Mouse (Mus musculus): ENCODE data around the gene Gm47189. TPM values are rescaled to one million over a fixed set of nuclear protein-coding genes. Genes with fewer than 3 reads are reported as not detected.
"Not testable (repeated sequence)": the region's sequence is repeated elsewhere in the genome, so short reads cannot be mapped to it uniquely, and the experiment has no call there.

Gm47189 gene
- total RNA-seq (2015; ENCODE audit: low replicate concordance) (not detected in 2 replicates), total RNA-seq (2017; ENCODE audit: low replicate concordance) (not detected in 2 replicates)

- not testable (repeated sequence) for ATAC-seq (replicated peaks; ENCODE audit: low FRiP score, poor library complexity, severe bottlenecking)
These were observed at the start of gene Gm47189 for GRCm38 (mm10) chr14:41772341-41772740. Gene Gm47189 (minus strand): TSS chr14:41772441.

- not testable (repeated sequence) for ATAC-seq (replicated peaks; ENCODE audit: low FRiP score, poor library complexity, severe bottlenecking)
These were observed 16.3 kb downstream of the Gm47189 start for GRCm38 (mm10) chr14:41755931-41756330.

GRCm38 (mm10) chr14:41750514-41750913 is 21.7 kb downstream of the Gm47189 start, which contains the start of gene Gm7929:
Gene Gm7929 (minus strand): TSS chr14:41750614.
- ATAC-seq (replicated peaks; ENCODE audit: low FRiP score, poor library complexity, severe bottlenecking) = not testable (repeated sequence)

- not testable (repeated sequence) for ATAC-seq (replicated peaks; ENCODE audit: low FRiP score, poor library complexity, severe bottlenecking)
These were observed 48.8 kb downstream of the Gm47189 start for GRCm38 (mm10) chr14:41723437-41723836.

- not testable (repeated sequence) for ATAC-seq (replicated peaks; ENCODE audit: low FRiP score, poor library complexity, severe bottlenecking)
These were observed 55.1 kb downstream of the Gm47189 start for GRCm38 (mm10) chr14:41717180-41717579.

Other genes with a start within 250 kb of the Gm47189 start
- gene Gm7970, start 216.9 kb downstream of the Gm47189 start, total RNA-seq (2015; ENCODE audit: low replicate concordance) = not detected in 2 replicates
- gene Gm7970, start 216.9 kb downstream of the Gm47189 start, total RNA-seq (2017; ENCODE audit: low replicate concordance) = not detected in 2 replicates
- gene 1700049E17Rik2, start 199.2 kb downstream of the Gm47189 start, total RNA-seq (2015; ENCODE audit: low replicate concordance) = not detected in 2 replicates
- not detected in 2 replicates for gene 1700049E17Rik2, start 199.2 kb downstream of the Gm47189 start, total RNA-seq (2017; ENCODE audit: low replicate concordance)
- not detected in 2 replicates for gene Gm3072, start 147.8 kb downstream of the Gm47189 start, total RNA-seq (2015; ENCODE audit: low replicate concordance)
- not detected in 2 replicates for gene Gm3072, start 147.8 kb downstream of the Gm47189 start, total RNA-seq (2017; ENCODE audit: low replicate concordance)
- gene Gm3676, start 126.0 kb downstream of the Gm47189 start, total RNA-seq (2015; ENCODE audit: low replicate concordance) = not detected in 2 replicates
- not detected in 2 replicates for gene Gm3676, start 126.0 kb downstream of the Gm47189 start, total RNA-seq (2017; ENCODE audit: low replicate concordance)
- not detected in 2 replicates for gene Gm8068, start 70.6 kb downstream of the Gm47189 start, total RNA-seq (2015; ENCODE audit: low replicate concordance)
- gene Gm8068, start 70.6 kb downstream of the Gm47189 start, total RNA-seq (2017; ENCODE audit: low replicate concordance) = not detected in 2 replicates
- gene Gm7929, start 21.8 kb downstream of the Gm47189 start, total RNA-seq (2015; ENCODE audit: low replicate concordance) = not detected in 2 replicates
- not detected in 2 replicates for gene Gm7929, start 21.8 kb downstream of the Gm47189 start, total RNA-seq (2017; ENCODE audit: low replicate concordance)
- not detected in 2 replicates for gene Gm7980, start 134.8 kb upstream of the Gm47189 start, total RNA-seq (2015; ENCODE audit: low replicate concordance)
- not detected in 2 replicates for gene Gm7980, start 134.8 kb upstream of the Gm47189 start, total RNA-seq (2017; ENCODE audit: low replicate concordance)
- not detected in 2 replicates for gene 1700049E17Rik1, start 152.5 kb upstream of the Gm47189 start, total RNA-seq (2015; ENCODE audit: low replicate concordance)
- gene 1700049E17Rik1, start 152.5 kb upstream of the Gm47189 start, total RNA-seq (2017; ENCODE audit: low replicate concordance) = not detected in 2 replicates
- gene 1700024B05Rik, start 171.6 kb upstream of the Gm47189 start, total RNA-seq (2015; ENCODE audit: low replicate concordance) = not detected in 2 replicates
- not detected in 2 replicates for gene 1700024B05Rik, start 171.6 kb upstream of the Gm47189 start, total RNA-seq (2017; ENCODE audit: low replicate concordance)
- not detected in 2 replicates for gene Gm6401, start 195.5 kb upstream of the Gm47189 start, total RNA-seq (2015; ENCODE audit: low replicate concordance)
- gene Gm6401, start 195.5 kb upstream of the Gm47189 start, total RNA-seq (2017; ENCODE audit: low replicate concordance) = not detected in 2 replicates
- not detected in 2 replicates for gene Gm3543, start 210.9 kb upstream of the Gm47189 start, total RNA-seq (2015; ENCODE audit: low replicate concordance)
- not detected in 2 replicates for gene Gm3543, start 210.9 kb upstream of the Gm47189 start, total RNA-seq (2017; ENCODE audit: low replicate concordance)

Measured in erythroid progenitor cell, adult 5-6 weeks (primary cell).